Mouse (Mus musculus) ES-E14 (cell line): ENCODE measurements around the gene Fbxo21.

Experiments
- CHD2 ChIP-seq: IDR thresholded peaks from 2 replicates; pipeline ENCODE4 v1.6.1; 2014; ENCODE audit warnings: mild to moderate bottlenecking, low read depth, low read length, inconsistent platforms
- MAFK ChIP-seq: IDR thresholded peaks from 2 replicates; pipeline ENCODE4 v1.6.1; 2014; ENCODE audit warnings: mild to moderate bottlenecking, low read depth, low read length, inconsistent platforms; ENCODE audit not compliant: insufficient read depth
- ZC3H11A ChIP-seq: IDR thresholded peaks from 2 replicates; pipeline ENCODE4 v1.6.1; 2012; ENCODE audit warnings: low read depth, mild to moderate bottlenecking, inconsistent platforms, low read length, borderline replicate concordance

- TF ChIP-seq MAFK (no peak), CHD2 (no peak), ZC3H11A (no peak)
Observed at GRCm38 (mm10) chr5:118039241-118039668, 62.7 kb downstream of the Fbxo21 start.
